Mouse (Mus musculus) CD4-positive helper T cell, adult 2 months (primary cell): Measurements from ENCODE around the gene Golgb1.

Experiments used
- DNase-seq: peaks from one replicate; pipeline ENCODE4 v3.0.0-alpha.2; 2012; ENCODE audit warnings: low read depth, missing footprints, low spot score

The Golgb1 gene

DNA sequence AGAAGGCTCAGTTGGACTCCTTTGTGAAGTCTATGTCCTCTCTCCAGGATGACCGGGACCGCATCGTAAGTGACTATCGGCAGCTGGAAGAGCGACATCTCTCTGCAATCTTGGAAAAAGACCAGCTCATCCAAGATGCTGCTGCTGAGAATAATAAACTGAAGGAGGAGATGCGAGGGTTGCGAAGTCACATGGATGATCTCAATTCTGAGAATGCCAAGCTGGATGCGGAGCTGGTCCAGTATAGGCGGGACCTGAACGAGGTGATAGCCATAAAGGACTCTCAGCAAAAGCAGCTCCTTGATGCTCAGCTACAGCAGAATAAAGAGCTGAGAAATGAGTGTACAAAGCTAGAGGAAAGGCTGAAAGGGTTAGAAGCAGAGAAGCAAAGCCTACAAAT is 43.6 kb downstream of the Golgb1 start:
- no peak for DNase-seq

DNA sequence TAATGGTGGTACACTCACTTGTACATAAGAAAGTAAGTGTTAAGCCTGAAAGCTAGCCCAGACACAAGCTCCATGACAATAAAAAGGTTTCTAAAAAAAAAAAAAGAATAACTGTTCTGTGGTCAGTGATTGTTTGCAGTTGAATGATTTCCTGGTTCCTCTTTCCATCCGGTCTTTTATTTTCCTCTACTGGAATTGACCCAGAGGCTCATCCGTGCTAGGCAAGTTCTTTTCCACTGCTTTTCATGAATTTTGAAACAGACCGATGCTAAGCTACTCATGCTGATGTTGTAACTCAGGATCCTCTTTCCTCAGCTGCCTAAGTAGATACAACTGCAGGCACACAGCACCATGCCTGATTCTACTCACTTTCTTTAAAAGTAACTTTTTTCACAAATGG is 45.5 kb downstream of the Golgb1 start:
- no peak for DNase-seq

GRCm38 (mm10) chr16:36921067-36921613 is 46.2 kb downstream of the Golgb1 start:
- DNase-seq: no peak

- DNase-seq: peak; percentile 47
These were observed 47.0 kb downstream of the Golgb1 start for GRCm38 (mm10) chr16:36921980-36922379.

- DNase-seq: no peak
These were observed 49.4 kb downstream of the Golgb1 start for GRCm38 (mm10) chr16:36924312-36924711.

DNA sequence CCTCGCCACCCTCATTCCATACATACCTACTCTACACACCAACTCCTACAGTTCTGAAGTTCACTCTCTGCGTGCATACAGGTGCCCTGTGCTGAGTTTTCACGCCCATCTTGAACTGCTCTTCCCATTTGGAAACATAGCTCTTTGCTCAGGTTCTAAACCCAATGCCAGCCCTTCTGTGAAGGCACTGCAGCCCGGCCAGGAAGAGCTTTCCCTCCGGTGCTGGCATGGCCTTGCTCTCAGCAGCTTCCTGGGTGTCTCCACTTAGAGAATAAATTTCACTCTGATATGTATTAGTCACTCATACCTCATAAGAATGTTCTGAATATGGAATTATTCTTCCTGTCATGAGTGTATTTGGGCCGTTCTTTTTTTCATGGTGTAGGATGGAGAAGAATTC is 50.4 kb downstream of the Golgb1 start:
- DNase-seq: no peak

- no peak for DNase-seq
These were observed 50.9 kb downstream of the Golgb1 start for GRCm38 (mm10) chr16:36925797-36926196.

- DNase-seq: no peak
These were observed 51.8 kb downstream of the Golgb1 start for GRCm38 (mm10) chr16:36926514-36927447.

DNA sequence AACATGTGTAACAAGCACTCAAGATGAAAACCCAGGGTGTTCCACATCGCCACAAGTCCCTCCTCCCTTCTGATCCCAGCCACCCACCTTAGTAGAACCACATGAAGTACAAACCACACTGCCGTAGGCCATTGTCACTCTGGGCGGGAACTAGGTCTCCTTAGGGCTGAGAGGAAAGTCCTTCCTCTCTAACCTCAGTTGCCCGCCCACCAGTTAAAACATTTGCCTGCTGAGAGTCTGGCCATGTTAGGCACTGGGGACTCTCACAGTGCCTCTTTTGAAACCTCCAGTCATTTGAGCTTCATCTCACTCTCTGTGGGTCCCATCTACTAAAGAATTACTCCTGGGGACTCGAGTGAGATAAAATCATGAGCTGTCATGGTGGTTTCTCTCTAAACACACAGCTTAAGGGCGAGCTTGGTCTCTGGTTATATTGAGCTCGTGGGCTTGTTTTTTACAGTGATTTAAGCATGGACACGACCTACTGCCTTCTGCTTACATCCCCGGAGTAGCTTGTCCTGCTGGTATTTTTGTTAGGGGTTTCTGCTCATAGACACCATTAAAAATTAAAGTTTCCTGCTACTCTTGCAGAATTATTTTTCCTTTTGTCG is 52.7 kb downstream of the Golgb1 start:
- peak; percentile 80 for DNase-seq

DNA sequence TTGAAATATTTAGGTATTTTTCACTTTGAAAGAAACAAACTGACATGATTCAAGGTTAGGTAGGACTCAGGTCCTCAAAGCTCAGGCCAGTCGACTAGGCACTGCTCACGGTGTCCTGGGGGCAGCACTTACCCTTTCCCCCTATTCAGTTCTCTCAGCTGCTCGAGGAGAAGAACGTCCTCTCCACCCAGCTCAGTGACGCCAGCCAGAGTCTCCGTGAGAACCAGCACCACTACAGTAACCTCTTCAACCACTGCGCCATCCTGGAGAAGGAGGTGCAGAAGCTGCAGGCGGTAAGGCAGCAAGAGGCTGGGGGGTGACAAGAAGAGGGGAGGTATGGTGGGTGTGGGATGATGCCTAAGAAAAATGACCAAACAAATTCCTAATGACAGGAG is 53.2 kb downstream of the Golgb1 start:
- no peak for DNase-seq

- DNase-seq: no peak
These were observed 54.3 kb downstream of the Golgb1 start for GRCm38 (mm10) chr16:36929216-36929615.

- no peak for DNase-seq
These were observed 55.5 kb downstream of the Golgb1 start for GRCm38 (mm10) chr16:36930231-36931136.

DNA sequence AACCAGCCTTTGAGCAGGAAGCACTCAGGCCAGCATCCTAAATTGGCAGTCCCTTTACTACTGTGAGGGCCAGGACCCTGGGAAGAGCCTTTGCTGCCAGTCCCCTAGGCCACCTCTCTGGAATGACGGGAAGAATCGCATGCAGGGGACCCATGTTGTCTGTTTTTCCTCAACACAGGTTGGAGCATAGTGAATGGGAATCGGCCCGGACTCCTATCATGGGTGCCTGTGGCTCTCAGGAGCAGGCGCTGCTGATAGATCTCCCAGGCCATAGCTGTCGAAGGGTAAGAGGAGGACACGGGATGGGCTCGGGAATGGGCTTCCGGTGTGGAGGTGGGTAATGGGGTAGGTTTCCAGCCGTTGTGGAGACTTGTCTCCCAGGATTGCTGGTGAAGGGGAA is 56.4 kb downstream of the Golgb1 start:
- DNase-seq: no peak

DNA sequence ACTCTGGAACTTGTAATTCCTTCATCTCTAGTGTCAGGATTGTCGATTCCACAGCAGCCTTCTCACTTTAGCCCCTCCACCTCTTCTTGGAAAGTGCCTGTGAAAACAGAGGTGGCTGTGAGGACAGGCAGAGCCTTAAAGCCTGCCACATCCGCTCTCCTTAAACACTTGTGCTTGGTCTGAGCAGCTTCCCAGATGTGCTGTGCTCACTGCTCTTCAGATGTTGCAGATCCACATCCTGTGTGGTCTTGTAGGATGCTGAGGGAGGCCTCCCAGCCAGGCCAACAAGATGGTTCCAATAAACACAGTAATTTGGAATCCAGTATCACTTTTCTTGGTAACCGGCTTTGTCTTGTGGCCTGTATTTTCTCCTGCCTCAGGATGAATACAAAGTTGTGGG is 57.0 kb downstream of the Golgb1 start:
- peak; percentile 52 for DNase-seq

- DNase-seq: no peak
These were observed 57.6 kb downstream of the Golgb1 start for GRCm38 (mm10) chr16:36932546-36932945.

DNA sequence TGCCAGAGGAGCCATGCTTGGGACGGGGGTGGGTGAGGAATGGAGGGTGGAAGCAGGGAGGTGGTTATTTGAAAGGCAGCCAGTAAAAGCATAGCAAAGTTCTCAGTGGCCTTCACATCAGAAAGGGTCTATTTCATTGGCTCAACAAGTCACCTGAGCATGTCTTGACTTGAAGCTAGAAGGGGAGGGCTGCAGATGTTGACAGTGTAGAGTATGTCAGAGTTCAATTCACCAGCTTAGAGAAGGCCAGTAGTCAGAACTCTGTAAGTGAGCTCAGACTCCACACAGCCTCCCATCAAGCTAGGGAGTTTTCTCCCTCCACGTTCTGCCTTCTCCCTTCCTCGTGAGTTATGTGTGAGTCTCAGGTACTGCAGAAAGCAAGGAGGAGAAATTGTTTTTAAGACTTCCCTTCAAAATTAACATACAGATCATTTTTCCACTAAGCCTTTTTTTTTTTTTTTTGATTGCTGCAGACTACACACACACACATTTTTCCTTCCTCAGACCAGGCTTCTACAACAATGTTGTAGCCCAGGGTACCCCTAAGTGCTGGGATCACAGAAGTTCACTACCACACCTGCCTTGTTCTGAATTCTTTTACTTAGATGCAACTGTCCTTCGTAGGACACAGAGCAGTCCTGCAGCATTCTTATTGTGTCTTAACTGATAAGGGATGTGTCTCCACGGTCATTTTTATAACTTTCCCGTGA is 59.3 kb downstream of the Golgb1 start:
- DNase-seq: peak; percentile 48

- peak; percentile 82 for DNase-seq
These were observed 60.1 kb downstream of the Golgb1 start, which contains the start of gene Hcls1 for GRCm38 (mm10) chr16:36934841-36935620. Gene Hcls1 (plus strand): TSS chr16:36934983.

- DNase-seq: no peak
These were observed 60.9 kb downstream of the Golgb1 start for GRCm38 (mm10) chr16:36935814-36936213.

DNA sequence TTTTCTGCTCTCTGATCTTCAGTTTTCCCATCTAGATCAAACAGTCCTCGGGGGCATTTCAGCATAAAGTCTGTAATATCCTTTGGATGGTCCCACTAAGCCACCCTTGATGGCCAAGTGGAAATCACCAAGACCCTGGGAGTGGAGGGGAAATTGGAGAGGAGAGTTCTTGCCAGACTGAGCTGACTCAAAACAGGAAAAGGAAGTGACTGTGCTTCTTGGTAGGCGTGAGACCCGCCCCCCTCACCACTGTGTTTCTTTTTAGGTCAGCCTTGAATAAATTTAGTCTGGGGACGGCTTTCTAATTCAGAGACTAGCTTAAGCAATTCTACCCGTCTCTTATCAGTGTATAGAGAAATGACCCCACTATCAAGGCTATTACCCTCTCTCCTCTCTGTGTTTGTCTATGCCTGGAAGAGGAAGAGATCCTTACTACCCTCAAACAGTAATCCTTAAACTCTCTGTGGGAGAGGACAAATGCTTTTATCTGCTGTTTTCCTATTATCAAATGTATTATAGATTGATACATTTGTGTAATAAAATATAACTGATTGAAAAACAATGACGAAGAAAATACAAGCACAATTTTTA is 66.3 kb downstream of the Golgb1 start:
- DNase-seq: peak; percentile 76

DNA sequence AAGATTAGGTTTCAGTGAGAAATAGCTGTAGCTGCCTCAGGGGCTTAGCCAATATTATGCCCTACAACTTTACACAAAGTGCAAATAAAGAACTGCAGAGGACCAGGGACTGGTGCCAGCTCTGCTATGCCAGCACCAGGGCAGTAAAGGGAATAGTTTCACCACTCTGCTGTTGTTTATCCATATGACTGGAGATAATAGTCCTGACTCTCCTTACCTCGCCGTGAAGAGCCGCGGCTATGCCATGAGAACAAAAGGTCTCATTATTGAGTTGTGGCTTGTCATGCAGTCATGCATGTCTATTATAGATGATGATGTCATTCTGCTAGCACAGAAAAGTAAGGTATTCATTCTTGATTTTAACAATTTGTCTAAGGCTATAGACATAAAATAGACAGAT is 67.0 kb downstream of the Golgb1 start:
- no peak for DNase-seq
